Mouse (Mus musculus) brain, adult 2 months (tissue): ENCODE measurements around the gene Fdxr.

Experiments
- DNase-seq: peaks from one replicate; pipeline ENCODE4 v3.0.0; 2011; ENCODE audit warnings: low read depth, low spot score

Gene Fdxr

DNA sequence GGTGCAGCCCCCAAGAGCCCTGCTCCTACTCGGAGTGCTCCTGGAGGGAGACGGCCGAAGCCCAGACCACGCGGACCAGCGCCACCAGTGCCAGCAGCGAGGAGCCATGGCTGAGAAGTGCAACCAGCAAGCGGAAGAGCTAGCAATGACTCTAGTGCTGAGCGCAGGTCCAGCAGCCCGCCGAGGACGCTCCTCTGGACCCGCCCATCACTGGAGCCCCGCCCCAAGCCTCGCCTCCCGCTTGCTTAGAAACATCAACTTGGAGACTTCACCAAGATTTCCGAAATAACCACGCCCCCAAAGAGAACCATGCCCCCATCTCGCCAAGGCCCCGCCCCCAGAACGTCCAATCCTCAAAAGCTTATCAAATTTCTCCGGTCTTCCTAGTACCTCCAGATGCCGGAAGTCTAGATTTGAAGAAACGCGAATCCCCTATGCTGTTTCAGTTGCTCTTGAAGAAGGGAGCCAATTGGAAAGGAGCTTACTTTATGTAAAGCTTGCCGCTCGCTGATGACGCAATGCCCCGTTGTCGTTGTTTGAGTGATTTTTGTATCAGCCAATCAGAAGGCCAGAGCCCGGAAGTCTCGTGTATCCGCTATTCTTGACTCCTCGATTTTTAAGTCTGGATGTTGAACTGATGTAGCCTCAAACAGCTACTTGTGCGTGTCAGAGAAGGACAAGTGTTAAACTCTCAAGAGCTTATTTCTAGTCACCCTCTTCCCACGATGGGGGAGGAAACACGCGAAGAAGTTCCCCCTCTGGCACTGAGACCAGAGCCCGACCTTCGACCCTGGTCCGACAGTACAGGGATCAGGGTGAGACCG, at the start of gene Fdxr:
TSS of gene Fdxr (minus strand) at position 271 of the 824 bp plus-strand sequence.
- DNase-seq, result peak; percentile 100

DNA sequence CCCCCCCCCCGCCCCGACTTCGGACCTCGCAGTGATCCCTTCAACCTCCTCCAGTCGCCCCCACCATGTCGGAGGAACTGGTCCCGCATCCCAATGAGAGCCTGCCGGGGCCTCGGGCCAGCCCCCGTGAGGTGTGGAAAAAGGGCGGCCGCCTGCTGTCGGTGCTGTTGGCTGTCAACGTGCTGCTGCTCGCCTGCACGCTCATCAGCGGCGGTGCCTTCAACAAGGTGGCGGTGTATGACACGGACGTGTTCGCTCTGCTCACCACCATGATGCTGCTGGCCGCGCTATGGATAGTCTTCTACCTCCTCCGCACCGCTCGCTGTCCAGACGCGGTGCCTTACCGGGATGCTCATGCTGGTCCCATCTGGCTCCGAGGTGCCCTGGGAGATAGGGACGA, 46.5 kb upstream of the Fdxr start:
- no peak for DNase-seq

DNA sequence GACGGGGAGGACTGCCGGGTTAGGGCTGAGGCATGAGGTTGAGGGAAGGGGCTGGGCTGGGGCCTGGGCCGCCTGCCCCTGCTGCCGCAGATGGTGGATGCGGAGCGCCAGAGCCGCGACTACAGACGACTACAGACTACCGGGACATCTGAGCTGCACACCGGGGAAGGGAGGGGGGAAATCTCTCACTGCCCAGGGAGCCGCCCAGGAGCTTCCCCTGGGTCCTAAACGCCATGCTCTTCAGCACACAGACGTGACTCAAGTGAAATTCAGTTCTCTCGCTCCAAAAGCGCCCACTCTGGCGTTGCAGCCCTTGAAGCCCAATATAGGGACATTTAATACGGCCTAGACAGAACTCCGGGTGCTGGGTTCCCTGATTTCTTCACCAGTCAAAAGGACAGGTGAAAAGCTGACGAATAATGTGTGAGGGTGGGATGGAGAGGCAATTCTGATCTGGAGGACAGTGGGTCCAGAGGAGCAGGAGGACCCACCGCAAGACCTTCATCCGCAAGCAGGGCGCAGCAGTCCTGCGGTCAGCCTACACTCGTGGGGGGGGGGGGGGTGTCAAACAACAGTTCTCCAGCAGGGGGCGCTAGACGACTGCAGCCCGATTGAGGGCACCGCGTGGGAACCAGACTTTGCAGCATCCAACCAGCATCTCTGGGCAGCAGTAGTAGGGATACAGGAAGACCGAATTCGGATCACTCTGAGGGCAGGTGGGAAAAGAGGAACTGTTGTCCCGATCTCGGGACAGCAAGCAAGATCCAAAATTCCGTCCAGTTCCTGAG, 45.2 kb upstream of the Fdxr start, which contains the start of gene Ush1g:
TSS of gene Ush1g (minus strand) at position 136 of the 788 bp plus-strand sequence.
- DNase-seq, result peak; percentile 88

DNA sequence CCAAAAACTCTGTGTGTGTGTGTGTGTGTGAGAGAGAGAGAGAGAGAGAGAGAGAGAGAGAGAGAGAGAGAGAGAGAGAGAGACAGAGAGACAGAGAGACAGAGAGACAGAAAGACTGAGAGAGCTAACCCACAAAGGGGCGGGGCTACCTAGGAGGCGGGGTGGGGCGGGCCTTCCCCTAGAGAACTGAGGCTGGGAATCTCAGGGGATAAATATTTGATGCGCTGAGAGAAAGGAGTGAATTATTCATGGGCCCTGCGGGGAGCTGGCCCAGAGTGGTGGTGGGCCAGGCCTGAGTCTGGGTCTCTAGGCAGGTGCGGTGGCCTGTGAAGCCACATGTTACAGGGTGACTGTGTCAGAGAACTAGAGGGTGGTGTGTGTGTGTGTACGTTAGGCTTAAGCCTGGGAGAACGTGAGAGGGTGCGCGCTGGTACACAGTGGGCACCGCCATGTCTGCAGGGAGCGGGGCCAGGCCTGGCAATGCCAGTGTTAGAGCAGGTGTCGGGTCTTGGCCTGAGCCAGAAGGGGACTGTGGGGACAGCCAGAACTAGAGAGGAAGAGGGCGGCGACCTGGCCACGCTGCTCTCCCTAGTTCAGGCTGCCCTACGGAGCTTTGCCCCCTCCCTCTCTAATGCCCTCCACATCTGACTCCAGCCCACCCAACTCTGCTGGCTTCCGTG, 43.0 kb upstream of the Fdxr start:
- peak; percentile 65 for DNase-seq

DNA sequence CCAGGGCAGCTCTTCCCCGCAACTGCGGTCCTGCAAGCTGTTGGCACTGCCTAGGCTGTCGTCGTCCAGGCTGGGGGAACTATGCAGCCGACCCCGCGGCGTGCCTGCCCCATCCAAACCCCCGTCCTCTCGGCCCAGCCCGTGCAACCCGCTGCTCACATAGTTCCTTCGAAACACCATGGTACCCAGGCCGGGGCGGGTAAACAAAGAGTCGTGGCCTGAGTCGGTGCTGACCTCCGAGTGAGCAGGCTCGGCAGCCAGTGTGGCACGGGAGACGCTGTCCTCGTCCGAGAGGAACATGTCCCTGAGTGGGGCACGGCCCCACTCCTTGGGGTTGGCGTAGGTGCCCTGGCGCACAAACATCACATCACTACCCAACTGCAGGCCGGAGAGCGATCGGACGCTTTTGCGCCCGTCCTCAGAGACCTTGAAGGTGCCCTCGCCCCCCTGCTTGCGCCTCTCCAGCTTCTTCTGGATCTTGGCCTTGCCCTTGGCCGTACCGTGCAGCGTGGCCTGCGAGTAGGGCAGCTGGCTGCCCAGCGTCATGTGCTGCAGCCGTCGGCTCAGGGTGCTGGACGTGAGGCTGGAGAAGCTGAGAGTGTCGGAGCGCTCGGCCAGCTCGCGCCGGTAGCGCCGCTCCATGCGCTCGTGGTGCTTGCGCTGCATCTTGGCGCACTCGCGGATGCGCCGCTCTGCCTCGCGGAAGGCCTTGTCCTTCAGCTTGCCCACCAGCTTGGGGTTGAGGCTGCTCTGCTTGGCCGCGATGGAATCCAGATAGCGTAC, 41.6 kb upstream of the Fdxr start:
- no peak for DNase-seq

DNA sequence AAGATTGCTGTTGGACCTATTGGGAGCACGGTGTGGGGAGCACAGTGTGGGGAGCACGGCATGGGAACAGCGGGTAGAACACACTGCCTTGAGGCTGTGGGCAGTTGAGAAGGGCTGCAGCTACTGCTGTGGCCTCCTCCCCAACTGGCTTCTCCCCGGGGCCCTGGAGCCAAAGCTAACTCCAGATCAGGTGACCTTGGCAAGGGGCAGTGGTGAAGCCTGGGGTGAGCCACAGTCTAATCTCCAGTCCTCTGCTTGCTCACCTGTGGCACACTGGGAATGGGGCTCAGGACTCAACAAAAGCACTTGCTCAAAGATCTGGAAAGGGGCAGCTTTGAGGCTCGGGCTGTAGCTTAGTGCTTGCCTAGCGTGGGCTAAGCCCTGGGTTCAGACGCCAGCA, 40.4 kb upstream of the Fdxr start:
- no peak for DNase-seq

DNA sequence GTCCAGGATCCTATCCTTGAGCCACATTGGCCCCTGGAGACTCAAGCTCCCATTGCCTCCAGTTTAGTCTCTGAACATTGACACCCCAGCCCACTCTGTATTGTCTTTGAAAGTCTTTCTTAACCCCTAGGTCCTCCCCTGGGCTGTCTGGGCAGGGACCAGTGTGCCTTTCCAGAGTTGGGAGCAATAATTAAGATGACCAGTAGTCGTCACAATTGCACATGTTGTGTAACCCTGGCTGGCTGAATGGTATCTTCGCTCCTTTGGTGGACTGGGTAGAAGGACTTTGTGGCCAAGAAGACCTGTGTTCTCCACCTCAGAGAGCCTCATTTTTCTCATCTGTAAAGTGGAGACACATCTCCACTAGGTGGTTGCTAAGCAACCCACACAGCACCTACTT, 37.4 kb upstream of the Fdxr start:
- DNase-seq, result peak; percentile 22

DNA sequence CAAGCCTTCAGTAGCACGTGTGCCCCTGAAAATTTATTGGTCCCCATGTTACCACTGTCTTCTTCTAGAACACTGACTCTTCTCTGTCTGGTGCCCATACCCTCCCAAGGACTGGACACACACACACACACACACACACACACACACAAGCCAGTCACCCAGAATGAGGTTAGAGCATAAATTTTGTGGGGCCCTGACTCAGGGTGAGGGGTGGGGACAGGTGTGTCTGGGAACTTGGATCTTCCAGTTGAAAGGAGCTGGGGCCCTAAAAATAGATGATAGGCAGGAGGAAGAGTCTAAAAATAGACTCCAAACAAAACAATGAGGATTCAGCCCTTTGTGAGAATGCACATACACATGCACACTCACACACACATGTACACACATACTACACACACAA, 31.9 kb upstream of the Fdxr start:
- no peak for DNase-seq

DNA sequence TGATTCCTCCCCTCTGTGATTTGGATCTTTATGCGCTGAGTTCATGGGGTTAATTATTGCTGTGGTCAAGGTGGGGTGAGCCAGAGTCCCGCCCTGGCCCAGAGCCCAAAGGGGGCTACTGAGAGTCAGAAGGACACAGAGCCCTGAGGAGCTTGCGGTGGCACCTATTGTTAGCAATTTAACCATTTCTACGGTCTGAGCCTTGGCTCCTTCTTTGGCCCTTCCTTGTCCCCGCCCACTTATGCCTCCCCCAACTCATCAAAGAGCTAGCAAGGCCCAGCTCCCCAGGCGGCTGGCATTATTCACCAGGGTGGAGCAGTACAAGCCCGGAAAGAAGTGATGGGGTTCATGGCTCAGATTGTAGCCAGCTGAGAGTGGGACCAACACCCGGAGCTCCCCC, 30.0 kb upstream of the Fdxr start, which contains the start of gene Otop2:
TSS of gene Otop2 (plus strand) at position 301 of the 400 bp plus-strand sequence.
- DNase-seq, result no peak

DNA sequence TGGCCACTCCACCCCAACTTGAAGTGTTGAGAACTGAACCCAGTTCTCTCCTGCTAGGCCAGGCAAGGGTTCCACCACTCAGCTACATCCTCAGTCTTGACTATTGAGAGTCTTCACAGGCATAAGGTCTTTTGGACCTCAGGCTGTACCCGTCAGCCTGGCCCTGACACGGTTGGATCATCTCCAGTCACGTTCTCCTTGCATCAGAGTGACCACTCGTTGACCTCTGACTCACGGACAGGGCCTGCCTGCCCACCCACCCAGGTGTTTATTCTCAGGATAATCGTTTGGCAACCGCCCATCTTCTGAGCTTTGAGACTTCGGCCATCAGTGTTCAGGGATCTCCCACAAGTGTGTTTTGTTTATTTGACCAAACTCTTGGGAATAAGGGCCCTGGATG, 26.3 kb upstream of the Fdxr start:
- DNase-seq, result no peak

DNA sequence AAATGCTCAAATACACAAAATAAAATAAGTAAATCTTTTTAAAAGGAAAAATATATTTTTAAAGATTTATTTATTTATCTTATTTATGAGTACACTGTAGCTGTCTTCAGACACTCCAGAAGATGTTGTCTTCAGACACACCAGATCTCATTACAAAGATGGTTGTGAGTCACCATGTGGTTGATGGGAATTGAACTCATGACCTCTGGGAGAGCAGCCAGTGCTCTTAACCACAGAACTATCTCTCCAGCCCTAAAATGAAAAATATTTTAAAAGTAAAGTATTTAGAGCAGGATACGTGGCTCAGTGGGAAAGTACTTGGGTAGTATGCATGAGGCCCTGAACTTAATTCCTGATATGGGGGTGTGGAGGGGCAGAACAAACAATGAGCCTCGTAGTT, 24.5 kb upstream of the Fdxr start:
- DNase-seq, result no peak

DNA sequence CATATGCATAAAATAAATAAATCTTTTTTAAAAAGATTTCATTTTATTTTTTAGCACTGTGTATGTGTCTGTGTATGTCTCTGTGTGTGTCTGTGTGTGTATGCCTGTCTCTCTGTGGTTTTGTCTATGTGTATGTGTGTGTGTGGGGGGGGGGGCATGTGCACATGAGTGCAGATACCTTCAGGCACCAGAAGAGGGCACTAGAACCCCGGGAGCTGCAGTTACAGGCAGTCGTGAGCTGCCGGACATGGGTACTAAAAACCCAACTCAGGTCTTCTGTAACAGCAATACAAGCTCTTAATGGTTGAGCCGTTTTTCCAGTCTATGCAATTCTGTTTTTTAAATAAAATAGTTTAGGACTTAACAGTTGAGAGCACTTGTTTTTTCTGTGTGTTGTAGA, 23.9 kb upstream of the Fdxr start:
- DNase-seq, result no peak

DNA sequence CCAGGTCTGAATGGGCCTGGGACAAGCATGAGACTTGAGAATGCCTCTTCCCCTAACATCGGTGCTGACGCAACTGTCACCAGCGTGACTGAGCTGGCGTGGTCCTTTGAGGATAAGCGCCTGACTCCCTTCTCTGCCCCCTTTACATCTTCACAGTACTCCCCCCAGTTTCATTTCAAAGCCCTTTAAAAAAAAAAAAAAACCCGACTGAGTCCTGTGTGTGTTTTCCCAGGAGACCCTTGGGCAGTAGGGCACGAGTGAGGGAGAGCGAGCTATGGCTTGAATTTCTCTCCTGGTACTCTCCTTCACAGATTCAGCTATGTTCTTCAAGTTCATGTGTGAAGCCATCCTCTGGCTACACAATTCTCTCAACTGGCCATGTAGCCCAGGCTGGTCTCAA, 21.3 kb upstream of the Fdxr start:
- no peak for DNase-seq

DNA sequence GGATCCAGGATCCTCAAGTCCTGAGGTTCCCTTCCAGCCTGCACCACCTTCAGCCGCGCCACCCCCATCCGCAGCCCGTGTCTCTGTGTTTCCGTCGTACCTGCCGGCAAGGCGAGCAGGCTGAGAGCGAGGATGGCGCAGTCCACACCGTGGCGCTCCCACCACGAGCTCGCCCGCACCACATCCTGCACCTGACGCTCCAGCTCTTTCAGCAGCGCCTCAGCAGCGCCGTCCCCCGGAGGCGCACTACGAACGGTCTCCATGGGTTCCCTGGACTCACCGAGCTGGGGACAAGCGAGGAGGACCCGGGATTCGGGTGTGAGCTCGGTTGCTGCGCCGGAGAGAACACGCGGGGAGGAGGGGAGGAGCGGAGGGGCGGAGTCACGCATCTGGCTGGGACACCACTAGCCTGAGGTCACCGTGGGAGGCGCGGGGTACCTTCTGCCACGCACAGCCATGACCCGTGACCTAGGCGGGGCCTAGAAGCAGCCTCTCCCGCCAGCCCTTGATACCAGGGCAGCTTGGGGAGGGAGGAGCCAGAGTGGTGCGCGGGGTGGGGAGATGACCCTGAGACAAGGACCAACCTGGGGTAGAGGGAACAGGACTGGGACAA, 20.5 kb upstream of the Fdxr start, which contains the start of gene Fads6:
TSS of gene Fads6 (minus strand) at position 450 of the 613 bp plus-strand sequence.
- DNase-seq, result peak; percentile 96

DNA sequence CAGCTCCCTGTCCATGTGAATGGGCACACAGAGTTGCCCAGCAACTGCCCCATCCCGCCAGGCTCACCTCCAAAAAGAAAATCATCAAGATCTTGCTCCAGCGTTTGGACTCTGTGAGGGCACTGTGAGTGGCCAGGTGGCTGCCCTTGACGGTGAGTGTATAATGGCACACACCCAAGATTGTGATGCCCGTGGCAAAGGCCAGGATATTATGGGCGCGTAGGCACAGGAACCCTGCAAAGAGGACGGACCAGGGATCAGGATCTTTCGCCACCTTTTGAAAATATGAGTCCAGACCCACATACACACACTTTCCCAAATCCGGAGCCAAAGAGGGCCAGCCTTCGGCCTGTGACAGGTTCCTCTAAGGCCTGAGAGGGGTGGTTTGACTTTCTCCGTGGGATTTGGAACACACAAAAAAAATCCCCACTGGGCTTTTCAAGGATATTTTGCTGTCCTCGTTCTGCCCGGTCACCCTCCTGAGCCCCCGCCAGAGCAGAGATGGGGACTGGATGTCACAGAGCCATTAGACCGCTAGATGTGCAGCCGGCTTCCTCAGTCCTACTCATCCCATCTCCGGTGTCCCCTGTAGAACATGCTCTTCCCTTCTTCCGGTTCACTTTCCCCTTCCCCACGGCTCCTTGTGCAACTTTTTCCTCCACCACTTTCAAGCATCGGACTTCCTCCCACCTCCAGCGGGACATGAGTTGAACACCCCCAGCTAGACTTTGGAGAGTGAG, 19.8 kb upstream of the Fdxr start:
- DNase-seq, result peak; percentile 81

DNA sequence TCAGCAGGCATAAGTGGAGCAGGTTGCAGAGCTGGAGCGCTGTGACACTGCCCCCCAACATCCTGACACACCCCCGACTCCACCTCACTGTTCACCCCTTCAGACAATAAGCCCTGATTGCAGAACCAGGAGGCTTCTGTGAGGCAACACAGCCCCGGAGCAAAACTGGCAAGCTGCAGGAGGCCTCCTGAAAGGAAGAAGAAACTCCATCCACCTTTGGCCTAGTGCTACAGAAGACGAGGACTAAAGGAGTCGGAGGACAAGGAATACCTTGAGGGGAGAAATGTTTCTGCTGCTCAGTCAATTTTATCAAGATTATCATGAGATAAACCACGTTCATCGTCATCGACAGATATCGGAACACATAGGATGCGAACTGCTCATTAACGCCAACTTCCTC, 19.1 kb upstream of the Fdxr start:
- no peak for DNase-seq

DNA sequence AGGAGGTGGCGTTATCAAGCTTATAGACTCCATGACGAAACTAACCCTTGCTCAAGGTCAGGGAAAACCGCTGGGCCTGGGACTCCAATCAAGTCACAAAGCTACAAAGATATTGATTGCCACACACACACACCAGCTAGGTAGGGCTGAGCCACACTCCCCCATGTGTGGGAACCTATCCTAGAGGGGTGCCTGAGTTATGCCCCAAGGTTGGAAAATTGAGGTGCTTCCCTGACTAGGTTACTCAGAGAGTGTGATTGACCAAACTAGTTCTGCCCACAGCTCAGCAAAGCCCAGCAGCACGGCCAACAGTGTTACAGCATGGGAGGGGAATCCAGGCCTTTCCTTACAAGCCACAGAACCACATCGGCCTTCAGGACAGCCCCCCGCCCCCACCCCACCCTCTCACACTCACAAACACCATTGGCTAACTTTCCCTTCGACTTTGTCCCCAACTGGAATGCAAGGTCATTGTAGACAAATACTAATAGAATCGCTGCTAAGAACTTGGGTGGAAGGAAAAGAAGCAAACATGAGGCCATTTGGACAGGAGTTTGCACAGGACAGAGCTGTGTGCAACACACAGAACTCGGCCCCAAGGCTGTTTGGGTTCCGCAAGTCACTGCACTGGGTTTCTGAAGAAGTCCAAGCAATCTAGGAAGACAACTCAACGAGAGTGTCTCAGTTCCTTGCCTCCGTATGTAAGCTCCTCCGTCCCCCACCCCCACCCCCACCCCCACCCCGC, 16.0 kb upstream of the Fdxr start:
- no peak for DNase-seq

DNA sequence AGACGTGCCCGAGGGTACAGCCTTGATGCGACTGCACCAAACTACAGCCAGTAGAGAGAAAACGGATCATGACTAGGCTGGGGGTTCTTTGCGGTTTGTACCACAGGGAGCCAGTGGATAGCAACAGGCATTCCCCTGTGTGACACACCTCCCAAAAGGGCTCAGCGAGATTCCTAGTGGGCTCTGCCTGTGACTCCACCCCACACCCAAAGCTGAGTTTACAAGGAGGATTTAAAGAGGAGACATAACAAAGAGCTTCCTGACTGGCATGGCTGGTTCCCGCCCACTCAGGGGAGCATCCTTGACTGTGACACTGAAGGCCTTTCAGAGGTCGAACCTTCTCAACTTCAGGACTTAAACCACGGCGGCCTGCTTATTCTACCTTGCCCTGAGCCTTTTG, 14.7 kb upstream of the Fdxr start:
- no peak for DNase-seq

DNA sequence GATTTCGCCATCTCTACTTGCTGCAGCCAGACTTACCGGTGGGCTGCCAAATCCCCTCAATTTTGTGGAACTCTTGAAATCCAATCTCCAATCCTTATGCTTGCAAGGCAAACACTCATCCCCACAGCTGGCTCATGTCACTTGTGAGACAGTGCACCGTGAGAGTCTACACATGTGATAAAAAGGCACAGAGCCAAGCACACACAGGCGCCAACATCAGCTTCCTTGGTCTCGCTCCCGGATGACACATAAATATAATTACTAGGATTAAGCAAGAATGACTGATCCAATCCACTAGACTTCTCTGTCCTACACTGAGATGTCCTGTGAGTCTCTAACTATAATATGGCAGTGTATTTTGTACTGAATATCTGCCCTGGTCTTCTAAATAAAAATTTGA, 14.1 kb upstream of the Fdxr start:
- DNase-seq, result peak; percentile 71
